Mouse (Mus musculus): ENCODE results near the gene Kat8. TPM values are rescaled to one million over a fixed set of nuclear protein-coding genes. Genes with fewer than 3 reads are reported as not detected.
A peak's percentile ranks its signal among the peaks of the same experiment; 100 is the strongest.
"Not testable (repeated sequence)": the region's sequence is repeated elsewhere in the genome, so short reads cannot be mapped to it uniquely, and the experiment has no call there.

The Kat8 gene
- total RNA-seq, 2 experiments from 2014 or later, result 13.0 to 13.9 TPM

DNA sequence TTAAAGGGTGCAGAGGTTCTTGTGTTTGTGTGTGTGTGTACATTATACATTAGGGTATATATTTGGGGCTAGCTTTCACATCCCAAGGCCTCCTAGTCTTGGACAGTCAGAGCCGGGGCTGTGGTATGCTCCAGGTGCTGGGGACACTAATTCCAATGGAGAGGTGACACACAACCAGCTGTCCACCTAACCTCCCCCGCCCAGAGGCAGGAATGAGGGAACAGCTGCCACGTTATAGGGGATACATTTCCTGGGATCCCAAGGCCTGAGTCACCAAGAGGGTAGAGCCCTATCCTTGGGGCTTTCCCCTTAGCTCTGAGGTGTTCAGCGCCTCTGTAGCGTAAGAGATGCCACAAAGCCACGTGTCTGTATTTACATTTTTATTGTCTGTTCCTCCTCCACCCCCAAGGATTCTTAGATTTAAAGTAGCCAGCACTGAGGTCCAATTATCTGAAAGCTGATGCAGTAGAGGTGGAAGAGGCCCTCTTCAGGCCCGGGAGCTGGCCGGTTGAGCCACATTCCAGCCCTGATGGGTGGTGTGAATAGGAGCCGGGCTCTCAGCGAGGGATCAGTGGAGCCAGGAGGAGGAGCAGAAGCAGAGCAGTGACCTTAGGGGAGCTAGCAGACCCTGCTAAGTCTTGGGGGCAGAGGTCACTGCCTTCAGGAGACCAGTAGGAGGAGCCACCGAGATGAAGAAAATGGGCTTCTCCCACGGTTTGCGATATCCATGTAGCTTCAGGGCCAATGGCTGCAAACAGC is 20.1 kb downstream of the Kat8 start:
- no peak for DNase-seq

DNA sequence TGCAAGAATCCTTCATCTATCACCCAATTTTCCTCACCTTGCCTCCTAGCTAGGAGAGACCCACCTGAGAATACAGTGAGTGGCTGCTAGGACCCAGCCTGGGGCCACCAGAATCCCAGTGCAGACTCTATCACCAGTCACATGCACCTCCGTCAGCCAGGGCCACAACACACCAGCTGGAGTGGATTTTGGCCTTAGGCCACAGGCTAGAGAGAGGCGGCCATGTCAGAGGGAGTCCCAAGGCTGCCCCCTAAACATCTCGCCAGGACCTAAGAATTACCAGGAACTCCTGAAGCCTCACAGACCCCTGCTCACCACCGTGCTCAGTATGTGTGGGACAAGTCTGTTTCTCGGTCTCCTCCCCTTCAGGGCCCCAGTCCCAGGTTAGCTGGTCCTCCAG is 21.8 kb downstream of the Kat8 start:
- DNase-seq, result no peak

DNA sequence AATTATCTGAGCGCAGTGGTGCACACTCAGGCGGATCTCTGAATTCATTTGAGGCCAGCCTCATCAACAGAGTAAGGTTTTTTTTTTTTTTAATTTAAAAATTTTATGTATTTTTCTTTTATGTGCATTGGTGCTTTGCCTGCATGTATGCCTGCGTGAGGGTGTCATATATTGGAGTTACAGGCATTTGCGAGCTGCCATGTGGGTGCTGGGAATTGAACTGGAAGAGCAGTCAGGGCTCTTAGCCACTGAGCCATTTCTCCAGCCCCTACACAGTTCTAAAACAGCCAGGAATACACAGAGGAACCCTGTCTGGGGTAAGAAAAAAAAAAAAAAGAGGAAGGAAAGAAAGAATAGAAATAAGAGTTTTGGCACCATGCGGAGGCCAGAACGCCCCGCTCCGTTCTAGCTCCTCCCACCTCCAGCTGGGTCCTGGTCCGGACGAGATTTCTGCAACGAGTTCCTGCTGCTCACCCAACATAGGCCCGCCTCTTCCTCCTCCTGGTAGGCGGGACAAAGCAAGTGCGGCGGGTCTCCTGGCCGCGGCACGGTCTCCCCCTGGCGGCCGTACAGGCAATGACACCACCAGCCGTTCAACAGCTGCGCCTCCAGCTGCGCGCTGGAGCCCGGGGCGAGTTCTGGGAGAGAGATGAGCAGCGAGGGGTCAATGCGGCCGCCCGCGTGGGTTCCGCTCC is 22.9 kb downstream of the Kat8 start:
- DNase-seq, result peak; percentile 97

GRCm38 (mm10) chr7:127935748-127936159 is 23.4 kb downstream of the Kat8 start:
- no peak for DNase-seq

DNA sequence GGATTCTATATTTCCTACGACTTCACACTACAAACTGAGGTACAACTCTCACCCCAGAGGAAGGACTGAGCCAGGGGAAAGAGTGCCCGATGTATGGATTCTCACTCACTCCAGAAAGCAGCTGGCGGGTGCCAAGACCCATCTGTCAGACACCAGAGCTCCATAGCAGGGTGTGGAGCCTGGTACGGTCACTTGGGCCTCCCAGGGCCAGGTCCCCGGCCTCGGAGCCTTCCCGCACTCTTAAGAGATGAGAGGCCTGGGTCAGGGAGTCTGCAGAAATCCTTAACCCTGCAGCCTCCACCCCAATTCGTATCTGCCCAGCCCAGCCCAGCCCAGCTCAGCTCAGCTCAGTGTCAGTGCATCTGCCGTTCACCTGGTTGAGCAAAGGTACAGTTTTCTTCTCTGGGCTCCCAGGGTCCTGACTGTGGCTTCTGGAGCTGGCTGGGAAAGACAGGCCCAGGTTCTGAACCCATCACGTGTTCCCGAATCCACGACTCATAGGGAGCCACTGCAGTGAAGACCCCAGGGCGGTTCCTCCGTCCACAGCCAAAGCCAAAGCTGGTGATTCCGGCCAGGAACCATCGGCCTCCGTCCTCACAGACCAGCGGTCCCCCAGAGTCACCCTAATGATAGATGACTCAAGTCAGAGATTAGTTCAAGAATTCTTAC is 24.0 kb downstream of the Kat8 start:
- no peak for DNase-seq

DNA sequence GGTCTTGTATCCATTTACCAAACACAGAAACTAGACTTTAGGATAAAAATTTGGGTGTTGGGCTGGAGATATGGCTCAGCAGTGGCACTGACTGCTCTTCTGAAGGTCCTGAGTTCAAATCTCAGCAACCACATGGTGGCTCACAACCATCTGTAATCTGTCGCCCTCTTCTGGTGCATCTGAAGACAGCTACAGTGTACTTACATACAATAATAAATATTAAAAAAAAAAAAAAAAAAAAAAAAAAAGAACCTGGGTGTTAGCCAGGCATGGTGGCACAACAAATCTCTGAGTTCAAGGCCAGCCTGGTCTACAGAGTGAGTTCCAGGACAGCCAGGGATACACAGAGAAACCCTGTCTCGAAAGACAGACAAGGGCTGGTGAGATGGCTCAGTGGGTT is 29.8 kb downstream of the Kat8 start:
- DNase-seq, result not testable (repeated sequence)

DNA sequence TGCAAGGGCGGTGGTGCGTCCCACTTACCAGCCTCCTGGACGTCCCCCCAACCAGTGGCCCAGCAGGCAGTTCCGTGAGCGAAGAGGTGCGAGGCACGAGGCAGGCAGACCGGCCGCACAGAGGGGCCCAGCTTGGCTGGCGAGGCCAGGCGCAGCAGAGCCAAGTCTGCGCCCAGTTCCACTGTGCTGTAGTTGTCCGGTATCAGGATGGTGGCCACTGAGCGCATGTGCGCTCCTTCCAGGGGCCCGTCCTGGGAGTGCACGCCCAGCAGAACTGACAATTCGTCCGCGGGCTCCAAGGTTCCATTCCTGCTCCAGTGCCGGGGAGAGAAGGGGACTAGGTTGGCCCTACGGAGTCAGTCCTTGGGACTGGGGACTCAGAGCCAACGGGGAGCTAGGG is 32.3 kb downstream of the Kat8 start:
- DNase-seq, result peak; percentile 59

DNA sequence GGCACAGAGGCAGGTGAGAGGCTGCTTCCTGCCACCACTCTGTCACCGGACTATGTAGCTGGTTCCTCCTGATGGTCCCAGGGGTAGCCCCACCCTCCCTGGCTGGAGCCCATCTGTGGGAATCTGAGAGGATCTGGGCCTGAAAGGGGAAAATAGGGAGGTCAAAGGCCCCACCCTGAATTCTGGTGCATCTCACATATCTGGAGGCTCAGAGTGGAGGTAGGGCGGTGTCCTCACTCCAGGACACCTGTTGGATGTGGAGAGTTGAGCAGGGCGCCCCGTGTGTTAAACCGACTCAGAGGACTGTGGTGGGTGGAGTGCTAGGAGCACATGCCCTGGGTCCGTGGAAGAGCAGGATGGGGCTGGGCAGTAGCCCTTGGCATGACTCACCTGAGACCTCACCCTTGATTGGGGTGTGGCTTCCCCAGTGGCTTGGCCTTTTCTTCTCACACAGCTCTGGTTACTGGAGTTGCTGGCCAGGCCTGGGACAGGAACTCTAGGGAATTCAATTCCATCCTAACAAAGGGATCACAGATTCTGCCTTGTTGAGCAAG is 34.2 kb downstream of the Kat8 start, which contains the start of gene Prss36:
Prss36 (minus strand) TSS at position 256 of the 554 bp plus-strand sequence.
- DNase-seq, result no peak

GRCm38 (mm10) chr7:127952864-127953581 is 40.7 kb downstream of the Kat8 start:
- DNase-seq, result no peak

DNA sequence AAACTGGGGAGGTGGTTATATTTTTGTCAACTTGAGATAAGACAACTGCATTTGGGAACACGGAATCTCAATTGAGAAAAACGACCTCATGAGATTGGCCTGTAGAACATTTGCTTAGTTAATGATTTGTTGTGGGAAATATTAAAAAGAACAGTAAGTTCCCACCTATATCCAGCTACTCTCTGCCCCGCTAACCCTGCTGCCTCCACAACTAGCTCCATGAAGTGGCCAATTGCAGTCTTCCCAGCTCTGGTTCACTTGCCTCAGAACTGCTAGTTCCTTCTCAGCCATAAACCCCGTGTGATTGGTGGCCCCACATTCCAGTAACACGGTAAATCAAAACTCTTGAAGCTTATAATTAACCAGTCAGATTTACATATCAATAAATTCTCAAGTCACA is 47.0 kb downstream of the Kat8 start:
- no peak for DNase-seq

DNA sequence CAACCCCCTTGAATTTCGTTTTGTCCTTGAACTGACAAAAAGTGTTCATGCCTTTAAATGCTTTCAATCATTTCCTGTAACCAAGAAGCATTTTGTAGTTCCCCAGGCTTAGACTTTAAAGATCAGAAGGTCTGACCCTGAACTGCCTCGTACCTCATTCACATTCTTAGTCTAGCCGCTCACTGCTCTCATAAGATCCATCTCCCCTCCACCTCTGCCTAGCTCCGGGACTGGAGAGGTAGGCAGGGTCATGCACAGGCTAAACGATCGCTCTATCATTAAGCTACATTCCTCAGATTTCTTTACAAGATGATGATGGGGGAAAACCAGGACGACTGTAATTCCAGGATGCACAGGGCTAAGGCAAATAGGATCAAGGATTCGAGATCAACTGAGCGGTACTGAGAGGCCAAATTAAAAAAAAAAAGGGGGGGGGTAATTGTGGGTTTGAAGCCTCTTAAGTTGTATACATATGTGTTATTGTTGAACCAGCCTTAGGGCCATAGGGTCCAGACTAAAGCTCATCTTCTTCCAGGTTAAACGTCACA is 54.1 kb downstream of the Kat8 start:
- DNase-seq, result no peak

DNA sequence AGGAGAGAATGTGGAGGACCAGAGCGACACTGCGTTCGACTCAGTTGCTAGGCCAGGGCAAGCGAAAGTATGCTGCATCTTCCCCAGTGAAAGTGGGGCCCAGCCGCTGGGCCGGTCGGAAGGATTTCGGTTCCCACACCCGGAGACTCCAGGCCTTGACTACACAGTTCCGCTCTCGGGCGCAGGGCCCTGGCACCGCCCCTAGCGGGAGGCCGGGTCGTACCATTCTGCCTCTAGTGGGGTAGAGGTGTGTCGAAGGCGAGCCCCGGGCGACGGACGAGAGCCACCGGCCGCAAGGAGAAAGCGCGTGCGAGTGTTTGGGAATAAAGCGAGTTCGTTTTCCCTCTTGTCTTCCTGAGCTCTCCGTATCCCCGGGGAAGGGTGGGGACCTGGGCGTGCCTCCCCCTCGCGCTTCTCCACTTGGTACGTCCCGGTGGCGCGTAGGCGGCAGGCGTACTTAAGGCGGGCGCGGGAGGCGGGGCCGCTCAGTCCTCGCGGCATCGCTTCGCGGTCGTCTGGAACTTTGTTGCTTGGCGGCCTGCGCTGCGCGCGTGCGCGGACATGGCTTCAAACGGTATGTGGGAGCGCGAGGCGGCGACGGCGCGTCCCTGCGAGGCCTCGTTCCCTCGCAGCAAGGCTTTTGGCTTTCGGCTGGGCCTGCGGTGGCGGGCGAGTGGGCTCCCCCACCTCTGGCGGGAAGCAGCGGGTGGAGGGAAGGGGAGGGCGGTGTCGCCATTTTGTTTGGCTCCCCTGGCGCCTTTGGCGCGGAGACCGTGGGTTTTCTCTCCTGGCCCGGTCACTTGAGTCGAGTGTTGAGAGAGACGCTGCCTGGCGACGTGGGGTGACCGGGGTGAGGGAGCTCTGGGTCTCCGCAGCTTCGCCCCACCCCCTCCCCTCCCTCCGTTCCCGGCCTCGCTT is 54.9 kb downstream of the Kat8 start, which contains the start of gene Fus:
Fus (plus strand) TSS at position 454 of the 918 bp plus-strand sequence.
- peak; percentile 97 for DNase-seq

- peak; percentile 88 for DNase-seq
These were observed 55.9 kb downstream of the Kat8 start for GRCm38 (mm10) chr7:127967922-127968828.

- no peak for DNase-seq
These were observed 62.2 kb downstream of the Kat8 start for GRCm38 (mm10) chr7:127974413-127974930.

Other genes with a start within 250 kb of the Kat8 start
- 10 to 100 TPM; 67.6 to 71.1 TPM for gene Bcl7c, start 203.6 kb upstream of the Kat8 start, total RNA-seq (2021)
- 1 to 10 TPM; 3.4 to 4.0 TPM for gene Ctf1, start 199.8 kb upstream of the Kat8 start, total RNA-seq (2021)
- not detected for gene Ctf2, start 180.3 kb upstream of the Kat8 start, total RNA-seq (2021)
- gene Fbxl19, start 168.0 kb upstream of the Kat8 start, total RNA-seq (2021), result 1 to 10 TPM; 6.0 TPM
- 10 to 100 TPM; 14.7 to 14.8 TPM for gene Orai3, start 142.7 kb upstream of the Kat8 start, total RNA-seq (2021)
- 10 to 100 TPM; 30.8 to 32.0 TPM for gene Setd1a, start 135.8 kb upstream of the Kat8 start, total RNA-seq (2021)
- 1 to 10 TPM; 3.0 to 3.2 TPM for gene Gm49388, start 126.9 kb upstream of the Kat8 start, total RNA-seq (2021)
- gene Hsd3b7, start 111.9 kb upstream of the Kat8 start, total RNA-seq (2021), result 10 to 100 TPM in 1 of 2 experiments, 1 to 10 TPM in 1; 9.6 to 10.3 TPM
- 10 to 100 TPM; 67.1 to 75.3 TPM for gene Stx4a, start 88.2 kb upstream of the Kat8 start, total RNA-seq (2021)
- gene Stx1b, start 88.0 kb upstream of the Kat8 start, total RNA-seq (2021), result 1 to 10 TPM in 1 of 2 experiments, under 1 TPM in 1; 0.90 to 1.2 TPM
- 10 to 100 TPM; 24.3 to 25.2 TPM for gene Zfp646, start 36.3 kb upstream of the Kat8 start, total RNA-seq (2021)
- 1 to 10 TPM; 7.7 to 8.9 TPM for gene Zfp668, start 35.7 kb upstream of the Kat8 start, total RNA-seq (2021)
- gene Prss53, start 21.5 kb upstream of the Kat8 start, total RNA-seq (2021), result 1 to 10 TPM in 1 of 2 experiments, under 1 TPM in 1; 0.88 to 1.1 TPM
- not detected for gene Gm21974, start 17.1 kb upstream of the Kat8 start, total RNA-seq (2021)
- gene Vkorc1, start 16.9 kb upstream of the Kat8 start, total RNA-seq (2021), result 10 to 100 TPM; 30.3 to 32.0 TPM
- 100 to 1,000 TPM; 102 to 113 TPM for gene Bckdk, start 8.4 kb upstream of the Kat8 start, total RNA-seq (2021)
- not detected for gene Prss8, start 17.6 kb downstream of the Kat8 start, total RNA-seq (2021)
- gene Prss36, start 34.2 kb downstream of the Kat8 start, total RNA-seq (2021), result 1 to 10 TPM; 4.0 to 4.8 TPM
- 100 to 1,000 TPM; 402 to 429 TPM for gene Fus, start 54.9 kb downstream of the Kat8 start, total RNA-seq (2021)
- gene Pycard, start 81.4 kb downstream of the Kat8 start, total RNA-seq (2021), result 10 to 100 TPM; 28.1 to 31.9 TPM
- gene Trim72, start 91.4 kb downstream of the Kat8 start, total RNA-seq (2021), result 10 to 100 TPM; 66.9 to 69.8 TPM
- 1 to 10 TPM; 1.8 to 2.5 TPM for gene Itgam, start 150.1 kb downstream of the Kat8 start, total RNA-seq (2021)
- gene Gm49368, start 150.2 kb downstream of the Kat8 start, total RNA-seq (2021), result not detected
- under 1 TPM; 0.09 to 0.19 TPM for gene Itgax, start 217.0 kb downstream of the Kat8 start, total RNA-seq (2021)
- gene Itgad, start 241.9 kb downstream of the Kat8 start, total RNA-seq (2021), result under 1 TPM in 1 of 2 experiments, not detected in 1; 0.56 TPM